Mouse (Mus musculus) brain, embryonic 14.5 days (tissue): ENCODE measurements around the gene Unc119b. TPM values are rescaled to one million over a fixed set of nuclear protein-coding genes. Genes with fewer than 3 reads are reported as not detected.
A peak's percentile ranks its signal among the peaks of the same experiment; 100 is the strongest.
"Not testable (repeated sequence)": the region's sequence is repeated elsewhere in the genome, so short reads cannot be mapped to it uniquely, and the experiment has no call there.

Source experiments
- DNase-seq: peaks from one replicate; pipeline ENCODE4 v3.0.0-alpha.2; 2011; ENCODE audit warnings: low read depth
- CTCF ChIP-seq: fragments of 200-500 bp; IDR thresholded peaks from 2 replicates; pipeline ENCODE4 v1.5.1; 2012; ENCODE audit warnings: inconsistent platforms, mild to moderate bottlenecking, moderate library complexity, borderline replicate concordance; ENCODE audit not compliant: insufficient read depth, insufficient read length; ENCODE audit errors: extremely low read depth
- POLR2A ChIP-seq: fragments of 200-500 bp; IDR thresholded peaks from 2 replicates; pipeline ENCODE4 v1.6.1; 2012; ENCODE audit warnings: mild to moderate bottlenecking, inconsistent platforms, borderline replicate concordance; ENCODE audit not compliant: poor library complexity, insufficient read depth, insufficient read length, severe bottlenecking; ENCODE audit errors: extremely low read depth
- polyA plus RNA-seq: library from polyadenylated mRNA; depleted of rRNA; stranded (reverse); fragments of >200 nt; gene quantifications from 2 replicates; pipeline ENCODE4 v1.2.3, GENCODE M21; 2012

Unc119b gene
- polyA plus RNA-seq, 1 experiment: 49.7 TPM

DNA sequence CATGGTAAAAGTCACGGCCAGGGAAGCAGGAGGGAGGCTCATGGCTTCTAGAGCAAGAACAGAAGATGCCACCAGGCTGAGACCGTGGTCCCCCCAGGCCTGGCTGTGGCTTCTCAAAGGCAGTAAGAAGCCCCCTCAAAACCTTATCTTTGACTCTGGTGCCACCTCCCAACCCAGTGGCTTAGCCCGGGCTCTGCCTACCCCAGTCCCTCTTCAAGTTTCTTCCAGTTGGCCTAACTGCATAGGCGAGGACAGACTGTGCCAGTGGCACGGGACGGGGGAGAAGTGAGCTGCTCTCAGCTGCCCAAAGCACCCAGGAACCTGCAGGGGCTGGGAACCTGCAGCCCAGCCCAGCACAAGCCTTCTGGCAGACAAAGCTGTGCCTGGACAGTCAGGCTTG is 10.1 kb downstream of the Unc119b start:
- TF ChIP-seq POLR2A (no peak), CTCF (no peak)
- DNase-seq: no peak

DNA sequence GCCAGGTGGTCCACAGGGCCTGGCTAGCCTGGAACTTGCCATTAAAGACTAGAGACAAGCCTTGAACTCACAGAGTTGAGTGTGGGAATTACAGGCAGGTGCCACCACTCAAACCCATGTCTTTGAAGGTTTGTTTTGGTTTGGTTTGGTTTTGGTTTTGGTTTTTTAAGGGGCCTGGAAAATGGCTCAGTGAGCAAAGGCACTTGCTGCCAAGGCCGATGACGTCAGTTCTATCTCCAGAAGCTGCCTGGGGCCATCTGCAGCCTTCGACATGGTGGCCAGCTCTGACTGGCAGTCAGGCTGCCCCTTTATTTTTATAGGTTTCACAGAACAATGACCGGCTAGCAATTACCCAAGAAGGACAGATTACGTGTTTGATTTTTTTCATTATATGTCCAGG is 13.8 kb downstream of the Unc119b start:
- no peak for TF ChIP-seq POLR2A
- no peak for TF ChIP-seq CTCF
- DNase-seq: peak; percentile 65

DNA sequence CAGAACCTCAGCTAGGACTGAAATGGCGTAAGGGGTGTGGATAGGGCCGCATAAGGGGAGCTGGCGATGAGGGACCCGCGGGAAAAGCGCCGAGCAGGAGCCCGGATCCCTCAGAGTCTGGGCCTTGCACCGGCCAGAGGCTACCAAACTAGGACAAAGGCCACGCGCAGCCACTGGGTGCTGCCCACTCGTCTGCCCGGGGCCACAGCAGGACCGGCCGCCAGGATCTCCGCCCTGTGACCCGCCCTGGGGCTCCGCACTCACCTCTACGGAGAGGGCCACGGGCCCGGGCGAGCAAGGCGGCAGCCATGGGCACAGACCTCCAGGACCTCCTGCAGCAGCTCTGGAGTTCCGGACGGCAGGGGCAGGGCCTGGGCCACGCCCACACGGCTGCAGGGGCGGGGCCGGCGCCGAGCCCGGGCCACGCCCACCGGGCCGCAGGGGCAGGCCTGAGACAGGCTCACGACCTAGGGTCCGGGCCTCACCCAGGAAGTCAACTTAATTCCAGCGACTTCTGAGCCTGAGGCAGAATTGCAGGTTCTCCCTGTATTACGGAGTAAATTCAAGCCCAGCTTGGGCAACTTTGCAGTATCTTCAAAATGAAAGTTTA is 15.7 kb downstream of the Unc119b start, which contains the start of gene Acads:
Gene Acads, minus strand, starts transcription at position 386 of the 610 bp plus-strand sequence.
- DNase-seq: peak; percentile 72

DNA sequence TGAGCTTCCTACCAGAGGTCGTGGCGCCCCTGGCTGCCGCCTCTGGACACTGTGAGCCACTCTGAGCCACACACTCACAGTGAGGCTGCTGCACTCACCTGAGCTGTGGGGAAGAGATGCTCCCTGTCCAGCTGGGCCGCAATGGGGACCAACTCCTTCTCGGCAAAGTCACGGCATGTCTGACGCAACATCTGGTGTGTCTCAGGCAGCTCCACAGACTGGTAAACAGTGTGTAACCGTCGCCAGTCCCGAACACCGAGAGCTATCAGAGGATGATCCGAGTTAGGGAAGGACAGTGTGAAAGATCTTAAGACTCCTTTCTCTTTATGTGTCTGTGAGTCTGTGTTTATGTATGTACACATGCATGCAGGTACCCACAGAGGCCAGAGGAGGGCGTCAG is 17.3 kb downstream of the Unc119b start:
- no peak for DNase-seq
- TF ChIP-seq CTCF (no peak), POLR2A (no peak)

More for the DNA sequence above, 15.7 kb downstream of the Unc119b start, which contains the start of gene Acads:
- TF ChIP-seq POLR2A: no peak
- no peak for TF ChIP-seq CTCF

DNA sequence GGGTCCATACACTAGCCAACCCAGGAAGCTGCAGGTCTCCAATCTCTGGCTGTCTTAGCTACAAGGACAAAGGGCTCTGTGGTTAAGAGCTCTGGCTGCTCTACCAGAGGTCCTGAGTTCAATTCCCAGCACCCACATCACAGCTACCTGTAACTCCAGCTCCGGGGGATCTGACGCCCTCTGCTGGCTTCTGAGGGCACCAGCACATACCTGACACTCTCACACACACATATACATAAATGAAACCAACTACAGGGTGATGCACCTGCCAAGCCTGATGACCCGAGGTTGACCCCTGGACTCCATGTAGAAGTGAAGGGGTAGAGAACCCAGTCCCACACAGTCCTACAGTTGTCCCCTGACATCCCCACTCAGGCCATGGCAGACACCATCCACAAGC is 18.3 kb downstream of the Unc119b start:
- no peak for TF ChIP-seq POLR2A
- DNase-seq: no peak

DNA sequence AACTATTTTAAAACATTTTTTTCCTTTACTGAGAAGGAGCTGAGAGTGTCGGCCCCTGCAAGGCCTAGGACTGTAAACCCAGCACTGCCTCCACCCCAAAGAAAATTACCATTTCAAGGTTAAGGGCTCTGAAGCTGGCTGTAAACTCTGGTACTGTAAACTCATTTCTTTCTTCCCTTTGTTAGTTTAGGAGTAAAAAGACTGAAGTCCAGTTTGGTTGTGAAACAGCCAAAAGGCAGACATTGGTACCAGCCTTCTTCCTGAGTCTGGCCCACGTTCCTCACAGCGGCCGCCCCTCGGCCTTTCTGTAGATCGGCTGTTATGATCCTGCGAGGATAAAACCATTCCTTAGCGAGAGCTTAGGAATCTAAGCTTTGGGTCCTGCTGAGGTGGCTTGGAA is 20.3 kb downstream of the Unc119b start:
- TF ChIP-seq POLR2A: no peak
- TF ChIP-seq CTCF: no peak
- no peak for DNase-seq

DNA sequence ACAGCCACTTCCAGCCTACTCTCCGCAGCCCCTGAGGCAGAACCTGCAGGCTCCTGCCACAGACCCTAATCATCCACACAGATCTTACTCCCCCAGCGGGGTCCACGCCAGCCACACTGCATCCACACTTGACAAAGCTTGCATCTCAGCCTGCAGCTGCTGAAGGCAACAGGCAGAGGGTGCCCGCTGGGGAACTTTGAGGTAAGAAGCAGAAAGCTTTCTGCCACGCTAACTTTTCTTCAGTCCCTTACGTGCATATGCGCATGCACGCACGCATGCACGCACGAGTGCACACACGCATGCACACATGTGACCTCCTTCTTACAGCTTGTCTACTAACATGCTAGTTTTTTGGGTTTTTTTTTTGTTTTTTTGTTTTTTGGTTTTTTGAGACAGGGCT is 21.5 kb downstream of the Unc119b start:
- DNase-seq: no peak
- TF ChIP-seq CTCF (no peak), POLR2A (no peak)

DNA sequence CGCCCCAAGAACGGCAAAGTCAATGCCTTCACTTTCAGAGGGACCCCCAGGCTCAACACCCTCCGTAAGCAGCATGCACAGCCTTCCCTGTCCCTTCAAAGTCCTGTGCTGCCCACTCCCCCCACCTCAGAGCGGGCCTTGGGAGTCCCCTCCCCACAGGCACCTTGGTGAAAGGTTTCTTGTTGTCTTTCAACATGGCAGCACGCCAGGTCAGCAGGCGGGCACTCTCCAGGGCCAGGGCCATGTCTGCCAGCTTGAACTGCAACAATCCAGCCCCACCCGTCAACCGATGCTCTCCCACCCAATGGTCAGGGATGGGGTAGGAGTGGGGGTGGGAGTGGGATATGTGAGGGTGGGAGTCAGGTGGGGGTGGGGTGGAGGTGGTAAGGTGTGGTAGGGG is 23.6 kb downstream of the Unc119b start:
- no peak for DNase-seq
- no peak for TF ChIP-seq POLR2A
- no peak for TF ChIP-seq CTCF

DNA sequence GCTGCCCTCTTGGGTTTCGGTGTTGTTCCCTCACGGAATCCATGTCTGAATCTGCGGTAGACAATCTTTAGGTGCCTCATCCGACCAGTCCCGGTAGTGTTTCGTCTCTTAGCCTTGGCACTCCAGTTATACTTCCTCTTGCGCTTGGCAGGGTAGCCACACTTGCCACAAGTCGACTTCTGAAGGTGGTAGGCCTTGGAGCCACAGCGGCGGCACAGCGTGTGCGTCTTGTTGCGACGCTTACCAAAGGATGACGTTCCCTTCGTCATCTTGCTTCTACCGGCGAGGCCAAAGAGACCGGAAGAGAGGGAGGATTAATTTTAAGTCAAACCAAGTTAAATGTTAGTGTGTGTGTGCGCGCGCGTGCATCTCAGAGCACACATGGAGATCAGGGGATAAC is 31.5 kb downstream of the Unc119b start:
- DNase-seq: not testable (repeated sequence)

DNA sequence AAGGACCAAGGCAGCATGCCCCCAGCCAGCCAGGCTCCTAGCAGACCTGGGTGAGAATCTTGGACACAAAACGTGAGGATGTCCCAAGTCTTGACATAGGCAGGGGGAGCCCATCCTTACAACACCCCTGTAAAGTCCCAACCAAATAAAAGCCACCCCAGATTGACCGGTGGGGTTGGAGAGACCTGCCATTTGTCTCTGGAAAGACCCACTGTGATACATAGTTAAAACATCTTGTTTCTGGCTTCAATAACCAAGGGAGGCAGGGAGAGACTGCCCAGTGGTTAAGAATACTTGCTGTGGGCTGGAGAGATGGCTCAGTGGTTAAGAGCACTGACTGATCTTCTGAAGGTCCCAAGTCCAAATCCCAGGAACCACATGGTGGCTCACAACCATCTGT is 32.5 kb downstream of the Unc119b start:
- DNase-seq: no peak
- no peak for TF ChIP-seq POLR2A
- TF ChIP-seq CTCF: no peak

DNA sequence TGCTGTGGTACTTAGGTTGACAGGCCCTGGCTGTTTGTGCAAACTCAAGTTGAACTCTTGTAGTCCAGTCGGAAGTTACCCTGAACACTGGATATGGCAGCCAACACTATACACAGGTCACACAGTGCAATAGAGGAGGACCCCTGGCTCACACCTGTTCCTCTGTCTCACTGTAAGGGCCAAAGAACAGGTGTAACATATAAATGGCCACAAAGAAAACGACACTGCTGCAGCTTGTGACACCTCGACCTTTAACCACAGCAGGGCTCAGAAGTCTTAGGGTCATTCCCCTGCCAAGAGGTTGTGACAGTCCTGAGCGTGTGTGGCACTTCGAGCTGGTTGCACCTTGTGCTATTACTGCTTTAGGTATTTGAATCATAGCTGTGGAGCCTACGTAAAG is 34.3 kb downstream of the Unc119b start:
- TF ChIP-seq CTCF (no peak), POLR2A (no peak)

DNA sequence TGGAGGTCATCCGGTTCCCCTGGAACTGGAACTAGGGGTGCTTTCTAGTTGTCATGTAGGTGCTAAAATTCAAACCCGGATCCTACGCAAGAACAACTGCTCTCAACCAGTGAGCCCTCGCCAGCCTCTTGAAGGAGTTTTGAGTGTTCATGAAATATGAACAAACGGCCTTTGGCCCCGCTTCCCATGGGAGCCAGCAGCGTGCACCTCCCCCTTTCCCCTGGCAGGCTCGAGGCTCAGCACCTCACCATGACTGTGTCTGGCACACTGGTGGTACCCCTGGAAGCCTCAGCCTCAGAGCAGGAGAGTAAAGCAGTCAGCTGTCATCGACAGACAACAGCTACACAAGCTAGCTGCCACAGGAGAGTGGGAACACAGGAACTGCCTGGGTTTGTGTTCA is 34.8 kb downstream of the Unc119b start:
- no peak for DNase-seq
- TF ChIP-seq CTCF (no peak), POLR2A (no peak)

More for the DNA sequence above, 34.3 kb downstream of the Unc119b start:
- no peak for DNase-seq

DNA sequence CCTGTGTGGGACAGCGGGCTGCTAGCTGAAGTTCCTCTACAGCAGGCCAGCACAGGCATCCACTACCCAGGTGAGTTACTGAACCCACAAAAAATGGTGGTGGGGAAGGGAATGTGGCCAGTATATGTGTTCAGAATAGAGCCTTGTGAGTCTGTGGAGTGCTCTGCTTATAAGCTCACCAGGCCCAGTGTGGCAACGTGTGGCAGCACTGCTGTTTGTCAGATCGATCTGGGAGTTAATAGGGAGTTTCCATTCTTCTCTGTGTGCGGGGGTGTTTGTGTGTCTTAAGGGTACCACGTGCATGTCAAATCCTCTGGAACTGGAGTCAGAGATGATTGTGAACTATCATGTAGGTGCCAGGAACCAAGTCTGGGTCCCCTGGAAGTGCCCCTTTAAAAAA is 35.2 kb downstream of the Unc119b start:
- DNase-seq: no peak
- TF ChIP-seq POLR2A: no peak
- no peak for TF ChIP-seq CTCF
